Comparison of ENCODE assay signal across 17 mouse cellular contexts in genomic region chr17:29708783-29709182, GRCm38 (mm10). TPM values are rescaled to one million over a fixed set of nuclear protein-coding genes. Genes with fewer than 3 reads are reported as not detected.
DNase-seq lines count a peak whose midpoint lies in the region; ATAC-seq and TF ChIP-seq lines count a peak whose summit lies in the region.
"Had no signal": no experiment of that assay in that cellular context is flagged by ENCODE, and none has a peak within 500 bp of the region (broad histone marks: within the 10 kb centered on the region; RNA-seq: fewer than 3 reads in every experiment).

No protein-coding gene starts in this region.

- no peak overlapping the region for H3K4me3 ChIP-seq in heart, embryonic 14.5 days (ENCODE audit: control insufficient read depth in 1 of 2, insufficient read depth in 1 of 2, low read depth in 1 of 2, low read length in 2 of 2)
- peak overlapping the region in 1 of 2 experiments; percentile 22; a peak in 1 of 4 replicates for H3K4me3 ChIP-seq in MEL (ENCODE audit: control insufficient read depth in 1 of 2, insufficient read depth in 1 of 2, low read depth in 2 of 2, low read length in 2 of 2)
- no peak overlapping the region for H3K4me3 ChIP-seq in liver, embryonic 12.5 days
- no peak overlapping the region for H3K4me3 ChIP-seq in kidney, embryonic 15.5 days (replicated peaks)
- H3K4me3 ChIP-seq: limb, embryonic 15.5 days; midbrain, embryonic 12.5 days had no signal

- no peak for DNase-seq in heart, adult 11 months
- peak; percentile 87 for DNase-seq in MEL (ENCODE audit: low read depth, low spot score)
- peak; percentile 73 for DNase-seq in MEL-GATA-1-ER (ENCODE audit: extremely low read depth, low read depth)
- no peak for DNase-seq in urinary bladder, postnatal 4 days (ENCODE audit: low spot score in 2 of 2)
- DNase-seq in lung, postnatal 36 days, result no peak
- DNase-seq: embryo, embryonic 11 days; gastrocnemius, postnatal 36 days; kidney, adult 8-10 months; kidney, postnatal 36 days; lung, postnatal 14 days; right cerebral cortex, adult 18-20 months had no signal

- H3K4me2 ChIP-seq in heart, embryonic 14.5 days (ENCODE audit: low read length), result no peak overlapping the region
- no peak overlapping the region for H3K4me2 ChIP-seq in liver, embryonic 12.5 days
- no peak overlapping the region for H3K4me2 ChIP-seq in kidney, embryonic 15.5 days
- H3K4me2 ChIP-seq: limb, embryonic 15.5 days; midbrain, embryonic 12.5 days had no signal

- ATAC-seq in heart, embryonic 14.5 days (ENCODE audit: insufficient number of reproducible peaks, insufficient read depth, low FRiP score, low read depth), result 0 out of 2 replicates have a peak, but pooled peaks have one; percentile 19
- ATAC-seq in liver, embryonic 12.5 days, result peak; percentile 73
- ATAC-seq in kidney, embryonic 15.5 days (replicated peaks; ENCODE audit: low FRiP score), result no peak
- ATAC-seq: hindbrain, postnatal 0 days had no signal

- H3K27ac ChIP-seq in heart, embryonic 14.5 days (replicated peaks in 1 of 2; ENCODE audit: control insufficient read depth in 1 of 2, insufficient read depth in 1 of 2, low read depth in 2 of 2, low read length in 2 of 2), result no peak overlapping the region
- peak overlapping the region; percentile 80 for H3K27ac ChIP-seq in MEL (ENCODE audit: control insufficient read depth, low read depth, low read length)
- H3K27ac ChIP-seq in liver, embryonic 12.5 days, result peak overlapping the region; percentile 29; the same call in 1 of the 2 replicates
- H3K27ac ChIP-seq in kidney, embryonic 15.5 days, result no peak overlapping the region
- H3K27ac ChIP-seq: hindbrain, postnatal 0 days; limb, embryonic 15.5 days had no signal

- H3K79me2 ChIP-seq in MEL (ENCODE audit: control insufficient read depth, insufficient read depth, low read length, poor library complexity), result no peaks in the 10 kb centered on the region

- no peak for TF ChIP-seq CTCF in MEL (IDR thresholded peaks at IDR 0.05 in 2 of 3, conservative IDR thresholded peaks at IDR 0.05 in 1 of 3; ENCODE audit: control insufficient read depth in 1 of 3, insufficient read depth in 1 of 3, low read depth in 2 of 3, low read length in 3 of 3, poor library complexity in 1 of 3, severe bottlenecking in 1 of 3)

- TF ChIP-seq EP300 in MEL (IDR thresholded peaks at IDR 0.05; ENCODE audit: low read depth in 1 of 2, low read length in 2 of 2), result no peak

- WGBS in heart, embryonic 14.5 days, result 58% methylated on average over 5 of the region's 5 CpGs
- 40% methylated on average over 5 of the region's 5 CpGs for WGBS in liver, embryonic 12.5 days (ENCODE audit: insufficient replicate concordance)
- 82% methylated on average over 5 of the region's 5 CpGs for WGBS in kidney, embryonic 15.5 days

- H3K4me1 ChIP-seq in heart, embryonic 14.5 days (ENCODE audit: control insufficient read depth in 2 of 2, insufficient read depth in 2 of 2, low read length in 2 of 2), result peaks cover 42 to 49% of the 10 kb centered on the region in 2 experiments
- peaks cover 5 to 16% of the 10 kb centered on the region in 2 experiments; a peak in 3 of 4 replicates for H3K4me1 ChIP-seq in MEL (ENCODE audit: control insufficient read depth in 1 of 2, insufficient read depth in 2 of 2, low read length in 2 of 2)
- peaks cover 44% of the 10 kb centered on the region for H3K4me1 ChIP-seq in liver, embryonic 12.5 days
- H3K4me1 ChIP-seq in kidney, embryonic 15.5 days, result peaks cover 73% of the 10 kb centered on the region

- TF ChIP-seq POLR2A in MEL (IDR thresholded peaks at IDR 0.05; ENCODE audit: control insufficient read depth in 1 of 2, insufficient read depth in 1 of 2, low read depth in 1 of 2, low read length in 2 of 2, poor library complexity in 1 of 2), result peak in 1 of 2 experiments; percentile 58; a peak in 1 of 4 replicates

- no peaks in the 10 kb centered on the region for H3K27me3 ChIP-seq in heart, embryonic 14.5 days (ENCODE audit: control insufficient read depth, insufficient read depth, low read length)
- no peaks in the 10 kb centered on the region for H3K27me3 ChIP-seq in MEL (ENCODE audit: control insufficient read depth in 1 of 2, insufficient read depth in 2 of 2, low read length in 2 of 2)
- H3K27me3 ChIP-seq in liver, embryonic 12.5 days (replicated peaks), result no peaks in the 10 kb centered on the region
- no peaks in the 10 kb centered on the region for H3K27me3 ChIP-seq in kidney, embryonic 15.5 days
- H3K27me3 ChIP-seq: limb, embryonic 15.5 days; midbrain, embryonic 12.5 days had no signal

- TF ChIP-seq RAD21 in MEL (IDR thresholded peaks at IDR 0.05; ENCODE audit: low read depth, low read length), result no peak

- H3K9me3 ChIP-seq in heart, embryonic 14.5 days (ENCODE audit: control insufficient read depth, low read length), result no peaks in the 10 kb centered on the region
- H3K9me3 ChIP-seq in MEL (replicated peaks; ENCODE audit: insufficient read depth, low read length), result no peaks in the 10 kb centered on the region
- no peaks in the 10 kb centered on the region for H3K9me3 ChIP-seq in liver, embryonic 12.5 days (replicated peaks)
- no peaks in the 10 kb centered on the region for H3K9me3 ChIP-seq in kidney, embryonic 15.5 days (replicated peaks)
- H3K9me3 ChIP-seq: limb, embryonic 15.5 days; midbrain, embryonic 12.5 days had no signal

- peaks cover 10% of the 10 kb centered on the region for H3K36me3 ChIP-seq in heart, embryonic 14.5 days (ENCODE audit: control insufficient read depth, insufficient read depth, low read length)
- H3K36me3 ChIP-seq in MEL (ENCODE audit: control insufficient read depth in 1 of 2, insufficient read depth in 2 of 2, low read length in 2 of 2), result peaks cover 0 to 4% of the 10 kb centered on the region in 2 experiments; a peak in 3 of 4 replicates
- peaks cover 24% of the 10 kb centered on the region for H3K36me3 ChIP-seq in liver, embryonic 12.5 days
- H3K36me3 ChIP-seq in kidney, embryonic 15.5 days, result peaks cover 10% of the 10 kb centered on the region

- peak overlapping the region; percentile 57; the same call in 1 of the 2 replicates for H3K9ac ChIP-seq in heart, embryonic 14.5 days (ENCODE audit: low read length)
- H3K9ac ChIP-seq in MEL (ENCODE audit: control insufficient read depth, low read depth, low read length, poor library complexity, severe bottlenecking), result peak overlapping the region; percentile 60
- no peak overlapping the region for H3K9ac ChIP-seq in liver, embryonic 12.5 days
- no peak overlapping the region for H3K9ac ChIP-seq in kidney, embryonic 15.5 days
- H3K9ac ChIP-seq: limb, embryonic 15.5 days; midbrain, embryonic 12.5 days had no signal

TF ChIP-seq in MEL, 35 proteins besides CTCF, POLR2A, EP300 and RAD21:
- TF ChIP-seq TBP (IDR thresholded peaks at IDR 0.05; ENCODE audit: low read depth, low read length) (peak; percentile 67), ZMIZ1 (IDR thresholded peaks at IDR 0.05; ENCODE audit: low read depth, low read length) (no peak), MAZ (IDR thresholded peaks at IDR 0.05; ENCODE audit: low read depth, low read length) (0 out of 2 replicates have a peak, but pooled peaks have one; percentile 37), MEF2A (IDR thresholded peaks at IDR 0.05; ENCODE audit: extremely low read depth, insufficient replicate concordance, low read depth, low read length, poor library complexity, severe bottlenecking) (no peak), MAX (IDR thresholded peaks at IDR 0.05; ENCODE audit: low read length) (peak; percentile 79), CHD1 (IDR thresholded peaks at IDR 0.05; ENCODE audit: low read depth, low read length) (no peak), MYC (IDR thresholded peaks at IDR 0.05; ENCODE audit: low read depth, low read length) (peak; percentile 84), HCFC1 (IDR thresholded peaks at IDR 0.05; ENCODE audit: low read depth, low read length) (peak; percentile 60; the same call in 1 of the 2 replicates), USF1 (IDR thresholded peaks at IDR 0.05; ENCODE audit: low read depth, low read length) (peak; percentile 41; the same call in 1 of the 2 replicates), MYB (IDR thresholded peaks at IDR 0.05; ENCODE audit: low read depth, low read length) (no peak), MXI1 (IDR thresholded peaks at IDR 0.05; ENCODE audit: low read depth, low read length) (no peak; the same call in 1 of the 2 replicates), NELFE (IDR thresholded peaks at IDR 0.05; ENCODE audit: low read depth, low read length) (no peak), ZNF384 (IDR thresholded peaks at IDR 0.05; ENCODE audit: low read depth, low read length) (no peak)

RNA-seq across cellular contexts. Expression of gene Ccdc167, which starts 8.1 kb away (rescaled TPM):
- 17.8 and 19.5 TPM in 2 replicates for polyA plus RNA-seq in heart, embryonic 14.5 days (2014; fragmentation: Nextera tagmentation; extraction: Ambion mirVana)
- 12.2 and 13.4 TPM in 2 replicates for total RNA-seq in MEL (2012; rRNA removed)
- polyA plus RNA-seq in MEL (2012; ENCODE audit: insufficient read depth in 1 of 2, insufficient read length in 2 of 2, low read depth in 1 of 2, low replicate concordance in 2 of 2, missing spikeins in 1 of 2), result 10 to 100 TPM in 1 of 2 experiments, not detected in 1; 12.1 TPM
- 9.8 and 10.8 TPM in 2 replicates for polyA plus RNA-seq in liver, embryonic 12.5 days (2016; fragmentation: Nextera tagmentation; extraction: Ambion mirVana)
- 14.2 and 15.5 TPM in 2 replicates for polyA plus RNA-seq in kidney, embryonic 15.5 days (2015; fragmentation: Nextera tagmentation; extraction: Ambion mirVana)

RNA-seq across cellular contexts. Expression of gene Cmtr1, which starts 48.4 kb away (rescaled TPM):
- 81.3 and 88.1 TPM in 2 replicates for polyA plus RNA-seq in heart, embryonic 14.5 days (2014; fragmentation: Nextera tagmentation; extraction: Ambion mirVana)
- total RNA-seq in MEL (2012; rRNA removed), result 77.9 and 82.2 TPM in 2 replicates
- 10 to 100 TPM; 47.3 to 99.6 TPM for polyA plus RNA-seq in MEL (2012; ENCODE audit: insufficient read depth in 1 of 2, insufficient read length in 2 of 2, low read depth in 1 of 2, low replicate concordance in 2 of 2, missing spikeins in 1 of 2)
- polyA plus RNA-seq in liver, embryonic 12.5 days (2016; fragmentation: Nextera tagmentation; extraction: Ambion mirVana), result 104 and 106 TPM in 2 replicates
- polyA plus RNA-seq in kidney, embryonic 15.5 days (2015; fragmentation: Nextera tagmentation; extraction: Ambion mirVana), result 122 and 126 TPM in 2 replicates

Comparison
In these comparisons a context has a peak if more than half of its experiments do, and no peak if none do; other contexts are left out.
1. H3K27ac ChIP-seq: peak in MEL (single experiment) and liver, embryonic 12.5 days (single experiment); none in heart, embryonic 14.5 days (0 of 2) and kidney, embryonic 15.5 days (single experiment).
2. H3K9ac ChIP-seq: peak in heart, embryonic 14.5 days (single experiment) and MEL (single experiment); none in liver, embryonic 12.5 days (single experiment) and kidney, embryonic 15.5 days (single experiment).
3. DNase-seq: peak in MEL (single experiment) and MEL-GATA-1-ER (single experiment); none in heart, adult 11 months (single experiment), urinary bladder, postnatal 4 days (0 of 2) and lung, postnatal 36 days (single experiment).